Mouse (Mus musculus): ENCODE data around the gene Usp4. TPM values are rescaled to one million over a fixed set of nuclear protein-coding genes. Genes with fewer than 3 reads are reported as not detected.

The Usp4 gene
- total and polyA plus RNA-seq, 2 experiments from 2014 or later, result 92.0 to 94.4 TPM

GRCm38 (mm10) chr9:108337848-108338550 lies 9.7 kb upstream of the Usp4 start:
- 67% methylated on average over 10 of the region's 10 CpGs for WGBS
- H3K9ac ChIP-seq (replicated peaks; ENCODE audit: low read length), result no peak overlapping the region; the same call in 1 of the 2 replicates
- peak overlapping the region; percentile 84 for H3K4me2 ChIP-seq (ENCODE audit: low read depth, low read length)
- TF ChIP-seq CTCF (IDR thresholded peaks at IDR 0.05; ENCODE audit: low read depth), result no peak
- peaks cover 21% of the 10 kb centered on the region; the same call in 1 of the 2 replicates for H3K36me3 ChIP-seq (ENCODE audit: insufficient read depth, low read length)
- peak overlapping the region; percentile 95 for H3K27ac ChIP-seq
- H3K4me3 ChIP-seq (ENCODE audit: low read length), result no peak overlapping the region
- ATAC-seq (no peak), DNase-seq (ENCODE audit: low spot score) (no peak)
- peaks cover 11% of the 10 kb centered on the region; the same call in 1 of the 2 replicates for H3K4me1 ChIP-seq (ENCODE audit: insufficient read depth, low read length)
- no peaks in the 10 kb centered on the region for H3K9me3 ChIP-seq (ENCODE audit: low read length)
- H3K27me3 ChIP-seq (ENCODE audit: insufficient read depth, low read length), result no peaks in the 10 kb centered on the region

- no peaks in the 10 kb centered on the region for H3K9me3 ChIP-seq (ENCODE audit: low read length)
- H3K4me2 ChIP-seq (ENCODE audit: low read depth, low read length), result peak overlapping the region; percentile 84
- WGBS, result 20% methylated on average over 6 of the region's 6 CpGs
- ATAC-seq, result no peak
- H3K4me3 ChIP-seq (ENCODE audit: low read length), result peak overlapping the region; percentile 65
- H3K27me3 ChIP-seq (ENCODE audit: insufficient read depth, low read length), result no peaks in the 10 kb centered on the region
- no peak for TF ChIP-seq CTCF (IDR thresholded peaks at IDR 0.05; ENCODE audit: low read depth)
- H3K36me3 ChIP-seq (ENCODE audit: insufficient read depth, low read length), result peaks cover 18% of the 10 kb centered on the region; the same call in 1 of the 2 replicates
- peaks cover 11% of the 10 kb centered on the region; the same call in 1 of the 2 replicates for H3K4me1 ChIP-seq (ENCODE audit: insufficient read depth, low read length)
- H3K27ac ChIP-seq, result peak overlapping the region; percentile 95
- no peak for DNase-seq (ENCODE audit: low spot score)
- H3K9ac ChIP-seq (replicated peaks; ENCODE audit: low read length), result peak overlapping the region; percentile 88
These were observed 9.1 kb upstream of the Usp4 start for GRCm38 (mm10) chr9:108338551-108338885.

- DNase-seq (ENCODE audit: low spot score) (peak; percentile 95), ATAC-seq (peak; percentile 98)
- Histone ChIP-seq H3K9ac (replicated peaks; ENCODE audit: low read length) (peak within 1 kb of the TSS; percentile 88), H3K4me1 (ENCODE audit: insufficient read depth, low read length) (peaks cover 11% of the 10 kb centered on the region; the same call in 1 of the 2 replicates), H3K27me3 (ENCODE audit: insufficient read depth, low read length) (no peaks in the 10 kb centered on the region), H3K27ac (peak within 1 kb of the TSS; percentile 95), H3K4me2 (ENCODE audit: low read depth, low read length) (peak within 1 kb of the TSS; percentile 84), H3K9me3 (ENCODE audit: low read length) (no peaks in the 10 kb centered on the region), H3K4me3 (ENCODE audit: low read length) (peak within 1 kb of the TSS; percentile 65), H3K36me3 (ENCODE audit: insufficient read depth, low read length) (peaks cover 16% of the 10 kb centered on the region; the same call in 1 of the 2 replicates)
- TF ChIP-seq CTCF (IDR thresholded peaks at IDR 0.05; ENCODE audit: low read depth), result 0 out of 2 replicates have a peak, but pooled peaks have one; percentile 7
- whole genome bisulfite sequencing, result under 1% methylated on average over 49 of the region's 49 CpGs
These were observed 8.5 kb upstream of the Usp4 start, which contains the start of gene Gpx1 for GRCm38 (mm10) chr9:108338886-108339781. Gene Gpx1 (plus strand): TSS chr9:108338903.

- ATAC-seq, result no peak
- WGBS, result 11% methylated on average over 20 of the region's 20 CpGs
- peak overlapping the region; percentile 95; the same call in 1 of the 2 replicates for H3K27ac ChIP-seq
These were observed 7.8 kb upstream of the Usp4 start for GRCm38 (mm10) chr9:108339886-108340257.

GRCm38 (mm10) chr9:108340258-108341138 lies 7.2 kb upstream of the Usp4 start:
- Histone ChIP-seq H3K27me3 (ENCODE audit: insufficient read depth, low read length) (no peaks in the 10 kb centered on the region), H3K27ac (peak overlapping the region; percentile 95; the same call in 1 of the 2 replicates), H3K36me3 (ENCODE audit: insufficient read depth, low read length) (peaks cover 3% of the 10 kb centered on the region; the same call in 1 of the 2 replicates), H3K9ac (replicated peaks; ENCODE audit: low read length) (no peak overlapping the region), H3K4me2 (ENCODE audit: low read depth, low read length) (peak overlapping the region; percentile 84), H3K4me1 (ENCODE audit: insufficient read depth, low read length) (peaks cover 11% of the 10 kb centered on the region; the same call in 1 of the 2 replicates), H3K4me3 (ENCODE audit: low read length) (peak overlapping the region; percentile 65), H3K9me3 (ENCODE audit: low read length) (no peaks in the 10 kb centered on the region)
- 70% methylated on average over 10 of the region's 10 CpGs for WGBS
- no peak for TF ChIP-seq CTCF (IDR thresholded peaks at IDR 0.05; ENCODE audit: low read depth)
- ATAC-seq (no peak), DNase-seq (ENCODE audit: low spot score) (no peak)

More at GRCm38 (mm10) chr9:108339886-108340257, 7.8 kb upstream of the Usp4 start:
- H3K27me3 ChIP-seq (ENCODE audit: insufficient read depth, low read length), result no peaks in the 10 kb centered on the region
- H3K36me3 ChIP-seq (ENCODE audit: insufficient read depth, low read length), result peaks cover 8% of the 10 kb centered on the region; the same call in 1 of the 2 replicates
- no peaks in the 10 kb centered on the region for H3K9me3 ChIP-seq (ENCODE audit: low read length)
- peaks cover 11% of the 10 kb centered on the region; the same call in 1 of the 2 replicates for H3K4me1 ChIP-seq (ENCODE audit: insufficient read depth, low read length)
- no peak for DNase-seq (ENCODE audit: low spot score)
- peak overlapping the region; percentile 84 for H3K4me2 ChIP-seq (ENCODE audit: low read depth, low read length)
- H3K9ac ChIP-seq (replicated peaks; ENCODE audit: low read length), result peak overlapping the region; percentile 88; the same call in 1 of the 2 replicates
- no peak for TF ChIP-seq CTCF (IDR thresholded peaks at IDR 0.05; ENCODE audit: low read depth)
- H3K4me3 ChIP-seq (ENCODE audit: low read length), result peak overlapping the region; percentile 65

GRCm38 (mm10) chr9:108341139-108341475 lies 6.5 kb upstream of the Usp4 start:
- ATAC-seq (no peak), DNase-seq (ENCODE audit: low spot score) (no peak)
- Histone ChIP-seq H3K4me2 (ENCODE audit: low read depth, low read length) (no peak overlapping the region), H3K4me3 (ENCODE audit: low read length) (no peak overlapping the region), H3K9me3 (ENCODE audit: low read length) (no peaks in the 10 kb centered on the region), H3K9ac (replicated peaks; ENCODE audit: low read length) (no peak overlapping the region), H3K27me3 (ENCODE audit: insufficient read depth, low read length) (no peaks in the 10 kb centered on the region), H3K4me1 (ENCODE audit: insufficient read depth, low read length) (peaks cover 11% of the 10 kb centered on the region; the same call in 1 of the 2 replicates), H3K27ac (no peak overlapping the region), H3K36me3 (ENCODE audit: insufficient read depth, low read length) (no peaks in the 10 kb centered on the region)
- 90% methylated on average over 5 of the region's 5 CpGs for WGBS
- no peak for TF ChIP-seq CTCF (IDR thresholded peaks at IDR 0.05; ENCODE audit: low read depth)
